In the genomic region with DNA sequence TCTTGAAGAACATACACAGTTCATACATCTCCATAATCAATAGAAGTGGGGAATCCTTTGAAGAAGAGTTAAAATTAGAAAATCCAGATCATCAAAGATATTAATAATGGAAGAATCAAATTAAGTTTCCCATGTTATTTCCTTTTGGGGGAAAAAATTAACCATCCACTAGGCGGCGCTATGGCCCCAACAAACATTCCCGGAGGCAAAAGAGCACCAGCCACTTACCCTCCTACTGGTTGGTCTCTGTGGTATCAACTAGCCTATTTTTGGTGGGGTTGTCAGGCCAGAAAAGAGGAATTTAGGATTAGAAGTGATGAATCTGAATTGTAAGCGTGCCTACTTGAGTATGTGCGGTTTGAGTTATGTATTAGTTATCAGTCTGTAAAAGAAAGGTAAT, we compare ENCODE assay signal across 8 mouse cellular contexts. TPM values are rescaled to one million over a fixed set of nuclear protein-coding genes. Genes with fewer than 3 reads are reported as not detected.
DNase-seq lines count a peak whose midpoint lies in the region; ATAC-seq and TF ChIP-seq lines count a peak whose summit lies in the region.

No protein-coding gene starts in this region.

- TF ChIP-seq EP300 in MEL (IDR thresholded peaks at IDR 0.05; ENCODE audit: low read depth in 1 of 2, low read length in 2 of 2), result no peak

- peak; percentile 56 for DNase-seq in kidney, adult 18-20 months
- peak; percentile 78 to 79 for DNase-seq in B cell, adult 2 months
- DNase-seq in MEL (ENCODE audit: low read depth, low spot score), result peak; percentile 77
- peak; percentile 63 for DNase-seq in kidney, postnatal 14 days
- DNase-seq in natural killer cell, adult 2 months (ENCODE audit: low spot score in 2 of 2), result peak; percentile 48 to 63
- DNase-seq in yolk sac, embryonic 10.5 days (ENCODE audit: low spot score), result no peak

- H3K79me2 ChIP-seq in MEL (ENCODE audit: control insufficient read depth, insufficient read depth, low read length, poor library complexity), result no peaks in the 10 kb centered on the region

- peak in 2 of 3 experiments; percentile 76 to 81 for TF ChIP-seq CTCF in MEL (IDR thresholded peaks at IDR 0.05 in 2 of 3, conservative IDR thresholded peaks at IDR 0.05 in 1 of 3; ENCODE audit: control insufficient read depth in 1 of 3, insufficient read depth in 1 of 3, low read depth in 2 of 3, low read length in 3 of 3, poor library complexity in 1 of 3, severe bottlenecking in 1 of 3)

- no peak overlapping the region for H3K9ac ChIP-seq in kidney, embryonic 15.5 days
- H3K9ac ChIP-seq in MEL (ENCODE audit: control insufficient read depth, low read depth, low read length, poor library complexity, severe bottlenecking), result no peak overlapping the region

- no peaks in the 10 kb centered on the region for H3K27me3 ChIP-seq in kidney, embryonic 15.5 days
- no peaks in the 10 kb centered on the region for H3K27me3 ChIP-seq in MEL (ENCODE audit: control insufficient read depth in 1 of 2, insufficient read depth in 2 of 2, low read length in 2 of 2)

- ATAC-seq in kidney, embryonic 15.5 days (replicated peaks; ENCODE audit: low FRiP score), result no peak
- peak; percentile 85 for ATAC-seq in common myeloid progenitor, adult 5-6 weeks (replicated peaks; ENCODE audit: low read depth, poor library complexity, severe bottlenecking)

- 43% methylated on average over 5 of the region's 5 CpGs for WGBS in kidney, embryonic 15.5 days

- no peak overlapping the region for H3K27ac ChIP-seq in kidney, embryonic 15.5 days
- no peak overlapping the region for H3K27ac ChIP-seq in MEL (ENCODE audit: control insufficient read depth, low read depth, low read length)

- TF ChIP-seq POLR2A in MEL (IDR thresholded peaks at IDR 0.05; ENCODE audit: control insufficient read depth in 1 of 2, insufficient read depth in 1 of 2, low read depth in 1 of 2, low read length in 2 of 2, poor library complexity in 1 of 2), result no peak

- no peak overlapping the region for H3K4me2 ChIP-seq in kidney, embryonic 15.5 days

- H3K9me3 ChIP-seq in kidney, embryonic 15.5 days (replicated peaks), result no peaks in the 10 kb centered on the region
- H3K9me3 ChIP-seq in MEL (replicated peaks; ENCODE audit: insufficient read depth, low read length), result no peaks in the 10 kb centered on the region

- H3K4me3 ChIP-seq in kidney, embryonic 15.5 days (replicated peaks), result no peak overlapping the region
- no peak overlapping the region for H3K4me3 ChIP-seq in MEL (ENCODE audit: control insufficient read depth in 1 of 2, insufficient read depth in 1 of 2, low read depth in 2 of 2, low read length in 2 of 2)

- peaks cover 51% of the 10 kb centered on the region for H3K36me3 ChIP-seq in kidney, embryonic 15.5 days
- H3K36me3 ChIP-seq in MEL (ENCODE audit: control insufficient read depth in 1 of 2, insufficient read depth in 2 of 2, low read length in 2 of 2), result no peaks in the 10 kb centered on the region; a peak in 1 of 4 replicates

- no peaks in the 10 kb centered on the region for H3K4me1 ChIP-seq in kidney, embryonic 15.5 days
- H3K4me1 ChIP-seq in MEL (ENCODE audit: control insufficient read depth in 1 of 2, insufficient read depth in 2 of 2, low read length in 2 of 2), result no peaks in the 10 kb centered on the region

- peak; percentile 98 for TF ChIP-seq RAD21 in MEL (IDR thresholded peaks at IDR 0.05; ENCODE audit: low read depth, low read length)

TF ChIP-seq in MEL, 35 proteins besides CTCF, POLR2A, EP300 and RAD21:
- TF ChIP-seq USF2 (IDR thresholded peaks at IDR 0.05; ENCODE audit: borderline replicate concordance in 1 of 2, insufficient read depth in 1 of 2, low read depth in 1 of 2, low read length in 2 of 2) (no peak), SMC3 (IDR thresholded peaks at IDR 0.05; ENCODE audit: low read depth, low read length) (peak; percentile 88), GABPA (IDR thresholded peaks at IDR 0.05; ENCODE audit: low read depth, low read length) (no peak), ELF1 (IDR thresholded peaks at IDR 0.05; ENCODE audit: low read depth, low read length) (no peak), ZC3H11A (IDR thresholded peaks at IDR 0.05; ENCODE audit: low read depth, low read length) (peak; percentile 85), UBTF (IDR thresholded peaks at IDR 0.05; ENCODE audit: borderline replicate concordance, insufficient read depth, low read depth, low read length) (no peak)

RNA-seq across cellular contexts. Expression of a gene that starts 41.6 kb away (rescaled TPM):
- 12.1 and 12.5 TPM in 2 replicates for polyA plus RNA-seq in kidney, embryonic 15.5 days (2015; fragmentation: Nextera tagmentation; extraction: Ambion mirVana)
- total RNA-seq in MEL (2012; rRNA removed), result 11.2 and 12.5 TPM in 2 replicates
- polyA plus RNA-seq in MEL (2012; ENCODE audit: insufficient read depth in 1 of 2, insufficient read length in 2 of 2, low read depth in 1 of 2, low replicate concordance in 2 of 2, missing spikeins in 1 of 2), result 1 to 10 TPM in 1 of 2 experiments, not detected in 1; 8.5 TPM
- 42.5 and 44.9 TPM in 2 replicates for total RNA-seq in common myeloid progenitor, adult 5-6 weeks (2017)

RNA-seq across cellular contexts. Expression of a gene that starts 48.3 kb away (rescaled TPM):
- polyA plus RNA-seq in kidney, embryonic 15.5 days (2015; fragmentation: Nextera tagmentation; extraction: Ambion mirVana), result 9.1 and 9.8 TPM in 2 replicates
- 5.9 TPM in 2 replicates for total RNA-seq in MEL (2012; rRNA removed)
- polyA plus RNA-seq in MEL (2012; ENCODE audit: insufficient read depth in 1 of 2, insufficient read length in 2 of 2, low read depth in 1 of 2, low replicate concordance in 2 of 2, missing spikeins in 1 of 2), result 1 to 10 TPM in 1 of 2 experiments, not detected in 1; 6.9 TPM
- total RNA-seq in common myeloid progenitor, adult 5-6 weeks (2017), result 13.8 and 15.2 TPM in 2 replicates
